Mouse (Mus musculus) brain, embryonic 14.5 days (tissue): ENCODE results near the gene Glt1d1.

Experiments
- CTCF ChIP-seq: fragments of 200-500 bp; IDR thresholded peaks from 2 replicates; pipeline ENCODE4 v1.5.1; 2012; ENCODE audit warnings: inconsistent platforms, mild to moderate bottlenecking, moderate library complexity, borderline replicate concordance; ENCODE audit not compliant: insufficient read depth, insufficient read length; ENCODE audit errors: extremely low read depth
- POLR2A ChIP-seq: fragments of 200-500 bp; IDR thresholded peaks from 2 replicates; pipeline ENCODE4 v1.6.1; 2012; ENCODE audit warnings: mild to moderate bottlenecking, inconsistent platforms, borderline replicate concordance; ENCODE audit not compliant: poor library complexity, insufficient read depth, insufficient read length, severe bottlenecking; ENCODE audit errors: extremely low read depth

DNA sequence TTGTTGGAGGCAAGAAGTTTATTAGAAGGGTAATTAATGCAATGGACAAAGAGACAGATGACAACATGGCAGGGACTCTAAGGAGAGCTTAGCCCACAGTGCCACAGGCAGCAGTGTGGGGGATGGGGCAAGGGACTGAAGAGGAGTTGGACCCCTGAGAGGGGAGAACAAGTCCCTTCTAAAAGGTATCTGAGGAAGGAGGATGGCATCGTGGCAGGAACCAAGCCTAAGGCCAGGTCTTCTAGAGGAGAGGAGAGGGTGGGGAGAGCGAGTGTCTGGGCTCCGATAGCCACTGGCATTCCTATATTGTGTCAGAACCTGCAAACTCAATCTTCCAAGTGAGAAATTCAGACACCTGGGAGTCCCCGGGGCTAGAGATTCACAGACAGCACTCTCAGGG, 126.5 kb downstream of the Glt1d1 start:
- TF ChIP-seq CTCF, result no peak
- TF ChIP-seq POLR2A, result no peak
